Mouse (Mus musculus) olfactory bulb, adult 2 months (tissue): ENCODE measurements around the gene Cdyl.

Source experiments
- CTCF ChIP-seq: fragments of 200-500 bp; IDR thresholded peaks from 2 replicates; pipeline ENCODE4 v1.5.1; 2012; ENCODE audit warnings: low read depth, mild to moderate bottlenecking, low read length, moderate library complexity; ENCODE audit not compliant: insufficient read depth
- POLR2A ChIP-seq: fragments of 200-500 bp; IDR thresholded peaks from 2 replicates; pipeline ENCODE4 v1.6.1; 2012; ENCODE audit warnings: mild to moderate bottlenecking, low read depth, low read length, moderate library complexity; ENCODE audit not compliant: insufficient read depth

DNA sequence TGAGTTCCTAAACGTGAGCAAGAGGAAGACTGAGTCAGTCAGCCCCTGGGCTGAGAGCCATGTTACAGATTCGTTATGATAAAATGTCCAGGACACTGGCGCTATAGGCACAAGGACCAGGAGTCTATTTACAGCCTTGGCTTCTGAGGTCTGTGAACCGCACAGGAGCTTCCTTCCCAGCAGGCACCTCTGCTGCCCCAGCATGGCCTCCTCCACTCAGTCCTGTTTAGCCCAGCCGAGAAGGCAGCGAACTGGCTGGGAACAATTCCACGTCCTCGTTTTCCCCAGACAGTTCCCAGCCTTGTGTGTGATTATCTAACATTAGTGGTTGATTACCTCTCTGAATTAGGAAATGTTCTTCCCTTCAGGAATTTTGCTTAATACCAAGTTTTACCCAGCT is 201.3 kb downstream of the Cdyl start:
- no peak for TF ChIP-seq CTCF
- no peak for TF ChIP-seq POLR2A
